Mouse (Mus musculus) spleen, adult 12 weeks (tissue): ENCODE measurements around the gene Crybb3.

ENCODE experiments used
- DNase-seq: peaks from one replicate; pipeline ENCODE4 v3.0.0; 2022; ENCODE audit warnings: low spot score

Crybb3 gene

GRCm38 (mm10) chr5:113102455-113102854 lies 21.1 kb upstream of the Crybb3 start:
- DNase-seq = no peak

- no peak for DNase-seq
Observed at GRCm38 (mm10) chr5:113101457-113101856, 20.1 kb upstream of the Crybb3 start.

- no peak for DNase-seq
Observed at GRCm38 (mm10) chr5:113100422-113100821, 19.0 kb upstream of the Crybb3 start.

- DNase-seq = peak; percentile 58
Observed at GRCm38 (mm10) chr5:113099546-113099945, 18.2 kb upstream of the Crybb3 start.

- no peak for DNase-seq
Observed at GRCm38 (mm10) chr5:113097551-113097950, 16.2 kb upstream of the Crybb3 start.

- DNase-seq = no peak
Observed at GRCm38 (mm10) chr5:113095456-113095855, 14.1 kb upstream of the Crybb3 start.

- no peak for DNase-seq
Observed at GRCm38 (mm10) chr5:113092406-113092805, 11.0 kb upstream of the Crybb3 start.

GRCm38 (mm10) chr5:113091162-113091561 lies 9.8 kb upstream of the Crybb3 start:
- DNase-seq = no peak

GRCm38 (mm10) chr5:113090750-113091149 lies 9.4 kb upstream of the Crybb3 start:
- no peak for DNase-seq

GRCm38 (mm10) chr5:113090077-113090690 lies 8.8 kb upstream of the Crybb3 start:
- no peak for DNase-seq

- DNase-seq = no peak
Observed at GRCm38 (mm10) chr5:113087465-113087864, 6.1 kb upstream of the Crybb3 start.

- no peak for DNase-seq
Observed at GRCm38 (mm10) chr5:113086990-113087389, 5.6 kb upstream of the Crybb3 start.

GRCm38 (mm10) chr5:113086439-113086838 lies 5.1 kb upstream of the Crybb3 start:
- no peak for DNase-seq

GRCm38 (mm10) chr5:113085931-113086330 lies 4.5 kb upstream of the Crybb3 start:
- DNase-seq = no peak

- no peak for DNase-seq
Observed at GRCm38 (mm10) chr5:113084309-113084708, 2.9 kb upstream of the Crybb3 start.

GRCm38 (mm10) chr5:113082356-113083168 lies 1.2 kb upstream of the Crybb3 start:
- no peak for DNase-seq

GRCm38 (mm10) chr5:113081020-113081419 lies 364 bp downstream of the Crybb3 start:
- no peak for DNase-seq

GRCm38 (mm10) chr5:113079783-113080182 lies 1.6 kb downstream of the Crybb3 start:
- no peak for DNase-seq

GRCm38 (mm10) chr5:113078686-113079085 lies 2.7 kb downstream of the Crybb3 start:
- no peak for DNase-seq

- no peak for DNase-seq
Observed at GRCm38 (mm10) chr5:113070017-113070416, 11.4 kb downstream of the Crybb3 start, which contains the start of gene Crybb2. Gene Crybb2 (minus strand): TSS chr5:113070117.

- no peak for DNase-seq
Observed at GRCm38 (mm10) chr5:113054308-113054707, 27.1 kb downstream of the Crybb3 start.

GRCm38 (mm10) chr5:113050581-113051185 lies 30.7 kb downstream of the Crybb3 start:
- DNase-seq = no peak

- DNase-seq = no peak
Observed at GRCm38 (mm10) chr5:113049876-113050275, 31.5 kb downstream of the Crybb3 start.
